Mouse (Mus musculus) left cerebral cortex, postnatal 4 days (tissue): Measurements from ENCODE around the gene Rassf2. TPM values are rescaled to one million over a fixed set of nuclear protein-coding genes. Genes with fewer than 3 reads are reported as not detected.

ENCODE experiments used
- DNase-seq: peaks from one replicate; pipeline ENCODE4 v3.0.0-alpha.2; 2022
- intact Hi-C: fragments of 180-260 bp; cut with DNase I; formaldehyde crosslinking; loops from one replicate; pipeline ENCODE4 v1.15.1; 2025
- total RNA-seq, 2 experiments: library from RNA; stranded (reverse); gene quantifications; 2 replicates each; pipeline ENCODE4 v1.2.3; 2021

Gene Rassf2
- total RNA-seq, 2 experiments from 2014 or later, result 48.7 to 52.5 TPM

- no peak for DNase-seq
- intact Hi-C loops, result no loop called here
These were observed 73.5 kb downstream of the Rassf2 start for GRCm38 (mm10) chr2:131956336-131957256.

GRCm38 (mm10) chr2:131955264-131955663 is 74.8 kb downstream of the Rassf2 start:
- DNase-seq, result no peak
- intact Hi-C loops, result no loop called here

- no peak for DNase-seq
- intact Hi-C loops, result no loop called here
These were observed 75.2 kb downstream of the Rassf2 start for GRCm38 (mm10) chr2:131954835-131955234.

- no peak for DNase-seq
- intact Hi-C loops, result no loop called here
These were observed 76.3 kb downstream of the Rassf2 start for GRCm38 (mm10) chr2:131953711-131954110.

GRCm38 (mm10) chr2:131952961-131953538 is 77.0 kb downstream of the Rassf2 start:
- intact Hi-C loops, result no loop called here
- DNase-seq, result no peak

GRCm38 (mm10) chr2:131952456-131952855 is 77.6 kb downstream of the Rassf2 start:
- DNase-seq, result no peak
- intact Hi-C loops, result no loop called here

- intact Hi-C loops, result no loop called here
- DNase-seq, result no peak
These were observed 79.4 kb downstream of the Rassf2 start, which contains the start of gene Prnd for GRCm38 (mm10) chr2:131950598-131951095. Gene Prnd, plus strand, starts transcription at chr2:131950861.

GRCm38 (mm10) chr2:131949767-131950597 is 80.1 kb downstream of the Rassf2 start:
- DNase-seq, result peak; percentile 52
- intact Hi-C loops, result loop anchor here (1.0 to 10.0 kb wide), 2 partner anchors 129 to 405 kb away; no protein-coding TSS in a partner anchor

GRCm38 (mm10) chr2:131948916-131949639 is 81.0 kb downstream of the Rassf2 start:
- no peak for DNase-seq
- intact Hi-C loops, result loop anchor here (1.0 to 10.0 kb wide), 2 partner anchors 128 to 404 kb away; no protein-coding TSS in a partner anchor

- intact Hi-C loops, result loop anchor here (10.0 kb wide), 1 partner anchor 403 kb away; no protein-coding TSS in a partner anchor
- DNase-seq, result no peak
These were observed 81.9 kb downstream of the Rassf2 start for GRCm38 (mm10) chr2:131948156-131948555.

- DNase-seq, result no peak
- intact Hi-C loops, result loop anchor here (10.0 kb wide), 1 partner anchor 402 kb away; no protein-coding TSS in a partner anchor
These were observed 83.7 kb downstream of the Rassf2 start for GRCm38 (mm10) chr2:131946351-131946750.

GRCm38 (mm10) chr2:131945765-131946164 is 84.3 kb downstream of the Rassf2 start:
- intact Hi-C loops, result loop anchor here (10.0 kb wide), 1 partner anchor 401 kb away; no protein-coding TSS in a partner anchor
- DNase-seq, result no peak

GRCm38 (mm10) chr2:131945225-131945624 is 84.8 kb downstream of the Rassf2 start:
- intact Hi-C loops, result loop anchor here (10.0 kb wide), 1 partner anchor 400 kb away; no protein-coding TSS in a partner anchor
- DNase-seq, result no peak

- intact Hi-C loops, result loop anchor here (10.0 kb wide), 1 partner anchor 400 kb away; no protein-coding TSS in a partner anchor
- no peak for DNase-seq
These were observed 85.7 kb downstream of the Rassf2 start for GRCm38 (mm10) chr2:131944370-131944769.

- intact Hi-C loops, result loop anchor here (2.0 to 10.0 kb wide), 2 partner anchors 69 to 397 kb away; no protein-coding TSS in a partner anchor
- DNase-seq, result no peak
These were observed 88.6 kb downstream of the Rassf2 start for GRCm38 (mm10) chr2:131941501-131941900.

GRCm38 (mm10) chr2:131940506-131940905 is 89.6 kb downstream of the Rassf2 start:
- intact Hi-C loops, result loop anchor here (2.0 to 10.0 kb wide), 2 partner anchors 68 to 396 kb away; no protein-coding TSS in a partner anchor
- DNase-seq, result no peak
